Mouse (Mus musculus): ENCODE results near the gene Slc9b1. TPM values are rescaled to one million over a fixed set of nuclear protein-coding genes. Genes with fewer than 3 reads are reported as not detected.
A peak's percentile ranks its signal among the peaks of the same experiment; 100 is the strongest.

Slc9b1 gene
- total RNA-seq, 2 experiments from 2014 or later = not detected

GRCm38 (mm10) chr3:135423608-135424212, 75.9 kb downstream of the Slc9b1 start, which contains the start of gene Cisd2:
Cisd2 (minus strand) TSS chr3:135423925.
- ATAC-seq (replicated peaks; ENCODE audit: low FRiP score, low TSS enrichment, poor library complexity, severe bottlenecking) = peak; percentile 21

GRCm38 (mm10) chr3:135436901-135437616, 89.2 kb downstream of the Slc9b1 start:
- ATAC-seq (replicated peaks; ENCODE audit: low FRiP score, low TSS enrichment, poor library complexity, severe bottlenecking) = no peak

GRCm38 (mm10) chr3:135437758-135438495, 90.1 kb downstream of the Slc9b1 start, which contains the start of gene Ube2d3:
Ube2d3 (plus strand) TSS chr3:135438149.
- peak; percentile 85 for ATAC-seq (replicated peaks; ENCODE audit: low FRiP score, low TSS enrichment, poor library complexity, severe bottlenecking)

- peak; percentile 43 for ATAC-seq (replicated peaks; ENCODE audit: low FRiP score, low TSS enrichment, poor library complexity, severe bottlenecking)
These were observed 90.7 kb downstream of the Slc9b1 start for GRCm38 (mm10) chr3:135438531-135438912.

DNA sequence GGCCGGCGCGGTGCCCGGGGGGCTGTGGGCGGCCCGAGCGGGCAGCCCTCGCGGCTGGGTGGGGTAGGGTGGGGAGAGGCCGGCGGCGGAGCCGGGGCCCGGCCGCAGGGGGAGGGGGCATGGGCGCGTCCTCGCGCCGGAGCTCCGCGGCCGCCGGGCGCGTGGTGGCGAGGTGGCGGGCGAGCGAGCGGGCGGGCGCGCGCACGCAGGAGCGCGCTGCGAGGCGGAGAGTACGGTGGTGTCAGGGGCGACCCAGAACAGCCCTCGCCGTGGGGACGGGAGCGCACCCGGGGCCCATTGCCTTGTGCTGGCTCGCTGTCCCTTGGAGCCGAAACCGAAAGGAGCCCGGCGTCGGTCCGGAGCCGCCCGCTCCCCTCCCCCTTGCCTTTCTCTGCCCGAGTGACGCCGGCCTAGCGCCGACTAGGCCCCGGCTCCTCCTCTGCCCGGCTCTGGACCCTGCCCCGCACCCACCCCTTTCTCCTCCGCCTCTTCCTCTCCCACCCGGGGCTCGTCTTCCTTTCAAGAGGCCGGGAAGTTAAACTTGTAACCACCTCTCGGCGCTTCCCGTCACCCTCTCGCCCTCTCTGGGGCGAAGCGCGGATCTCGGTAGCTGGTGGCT, 91.2 kb downstream of the Slc9b1 start:
- ATAC-seq (replicated peaks; ENCODE audit: low FRiP score, low TSS enrichment, poor library complexity, severe bottlenecking) = peak; percentile 46

DNA sequence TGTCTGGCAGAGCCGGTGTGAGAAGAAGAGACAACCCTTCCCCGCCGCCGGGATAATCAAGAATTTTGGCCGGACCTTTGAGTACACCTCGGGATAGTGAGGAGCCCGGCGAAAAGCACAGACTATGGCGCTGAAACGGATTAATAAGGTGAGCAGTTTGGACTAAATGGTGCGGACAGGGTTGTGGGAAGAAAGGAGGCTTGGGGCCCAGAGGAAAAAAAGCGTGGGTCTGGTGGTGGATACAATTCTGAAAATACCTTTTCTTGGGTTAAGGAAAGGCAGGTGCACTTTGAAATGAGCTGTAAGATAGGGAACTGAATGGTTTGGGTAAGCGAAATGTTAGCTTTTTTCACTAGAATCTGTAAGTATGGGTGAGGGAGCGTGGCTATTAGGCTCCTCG, 91.8 kb downstream of the Slc9b1 start:
- no peak for ATAC-seq (replicated peaks; ENCODE audit: low FRiP score, low TSS enrichment, poor library complexity, severe bottlenecking)

DNA sequence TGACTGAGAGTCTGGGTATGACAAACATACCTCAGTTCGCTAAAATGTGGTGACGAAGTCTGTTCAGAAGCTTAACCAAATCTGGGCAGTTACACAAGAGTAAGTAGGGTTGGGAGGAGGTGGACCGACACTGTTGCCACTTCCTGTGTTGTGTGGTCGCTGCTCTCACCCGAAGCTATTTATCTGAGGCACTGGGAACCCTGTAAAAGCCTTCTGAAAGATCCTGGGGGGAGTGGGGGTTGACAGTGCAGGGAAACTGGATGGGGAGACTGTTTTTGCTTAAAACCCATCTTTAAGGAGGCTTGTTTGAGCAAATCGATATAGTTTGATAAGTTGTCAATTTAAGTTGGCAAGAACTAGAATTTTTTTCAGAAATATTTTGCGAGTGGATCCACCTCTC, 92.4 kb downstream of the Slc9b1 start:
- peak; percentile 14; the same call in 1 of the 2 replicates for ATAC-seq (replicated peaks; ENCODE audit: low FRiP score, low TSS enrichment, poor library complexity, severe bottlenecking)

GRCm38 (mm10) chr3:135440621-135441020, 92.8 kb downstream of the Slc9b1 start:
- no peak for ATAC-seq (replicated peaks; ENCODE audit: low FRiP score, low TSS enrichment, poor library complexity, severe bottlenecking)

- ATAC-seq (replicated peaks; ENCODE audit: low FRiP score, low TSS enrichment, poor library complexity, severe bottlenecking) = no peak
These were observed 97.1 kb downstream of the Slc9b1 start for GRCm38 (mm10) chr3:135444930-135445329.

Other genes with a start within 250 kb of the Slc9b1 start
- 28.0 and 45.2 TPM in 2 replicates for gene Cenpe, start 135.5 kb upstream of the Slc9b1 start, total RNA-seq (2014; fragmentation: Nextera tagmentation)
- 58.5 and 68.5 TPM in 2 replicates for gene Cenpe, start 135.5 kb upstream of the Slc9b1 start, total RNA-seq (2017)
- not detected in 2 replicates for gene Bdh2, start 66.8 kb upstream of the Slc9b1 start, total RNA-seq (2014; fragmentation: Nextera tagmentation)
- not detected in 2 replicates for gene Bdh2, start 66.8 kb upstream of the Slc9b1 start, total RNA-seq (2017)
- 0.04 TPM in 1 of 2 replicates, not detected in the other for gene Slc9b2, start 40.3 kb upstream of the Slc9b1 start, total RNA-seq (2014; fragmentation: Nextera tagmentation)
- not detected in 2 replicates for gene Slc9b2, start 40.3 kb upstream of the Slc9b1 start, total RNA-seq (2017)
- 45.4 and 46.4 TPM in 2 replicates for gene Cisd2, start 75.9 kb downstream of the Slc9b1 start, total RNA-seq (2014; fragmentation: Nextera tagmentation)
- 41.5 and 44.2 TPM in 2 replicates for gene Cisd2, start 75.9 kb downstream of the Slc9b1 start, total RNA-seq (2017)
- gene Ube2d3, start 90.1 kb downstream of the Slc9b1 start, total RNA-seq (2014; fragmentation: Nextera tagmentation) = 296 and 439 TPM in 2 replicates
- gene Ube2d3, start 90.1 kb downstream of the Slc9b1 start, total RNA-seq (2017) = 697 and 1,018 TPM in 2 replicates
- gene Manba, start 137.6 kb downstream of the Slc9b1 start, total RNA-seq (2014; fragmentation: Nextera tagmentation) = 7.0 and 10.7 TPM in 2 replicates
- 16.4 and 22.3 TPM in 2 replicates for gene Manba, start 137.6 kb downstream of the Slc9b1 start, total RNA-seq (2017)